35 mouse cellular contexts compared by ENCODE assay signal in genomic region chr16:35113496-35113895, GRCm38 (mm10). TPM values are rescaled to one million over a fixed set of nuclear protein-coding genes. Genes with fewer than 3 reads are reported as not detected.
"Had no signal": no experiment of that assay in that cellular context is flagged by ENCODE, and none has a peak within 500 bp of the region (broad histone marks: within the 10 kb centered on the region; RNA-seq: fewer than 3 reads in every experiment).

No protein-coding gene starts in this region.

- H3K4me2 ChIP-seq: heart, embryonic 11.5 days; heart, embryonic 12.5 days; heart, embryonic 13.5 days; heart, embryonic 15.5 days; hindbrain, embryonic 12.5 days; hindbrain, embryonic 13.5 days; hindbrain, embryonic 14.5 days; hindbrain, embryonic 15.5 days; intestine, embryonic 15.5 days; kidney, embryonic 15.5 days had no signal

- H3K4me3 ChIP-seq: heart, embryonic 10.5 days; heart, embryonic 12.5 days; heart, embryonic 13.5 days; heart, embryonic 15.5 days; hindbrain, embryonic 10.5 days; hindbrain, embryonic 12.5 days; hindbrain, embryonic 13.5 days; hindbrain, embryonic 15.5 days; intestine, embryonic 15.5 days; kidney, embryonic 15.5 days; layer of hippocampus, adult 2 months had no signal

- ATAC-seq: hindbrain, embryonic 16.5 days; hindbrain, postnatal 0 days; inflammation-experienced regulatory T-cells, adult 6 months; intestine, embryonic 15.5 days; intestine, embryonic 16.5 days; intestine, postnatal 0 days had no signal

- DNase-seq: heart, postnatal 10 days; heart, postnatal 14 days; heart, postnatal 36 days; kidney, adult 11 months; kidney, adult 18-20 months; kidney, adult 2 months; kidney, adult 8-10 months; kidney, adult 9 months; kidney, postnatal 10 days; kidney, postnatal 14 days; kidney, postnatal 25 days; kidney, postnatal 36 days; kidney, postnatal 4 days; layer of hippocampus, adult 9-11 months; layer of hippocampus, postnatal 36 days had no signal

- H3K9ac ChIP-seq: heart, embryonic 12.5 days; heart, embryonic 13.5 days; heart, embryonic 15.5 days; hindbrain, embryonic 12.5 days; hindbrain, embryonic 13.5 days; hindbrain, embryonic 14.5 days; hindbrain, embryonic 15.5 days; intestine, embryonic 15.5 days; kidney, embryonic 15.5 days had no signal

- H3K27me3 ChIP-seq: heart, embryonic 12.5 days; heart, embryonic 13.5 days; heart, embryonic 15.5 days; hindbrain, embryonic 12.5 days; hindbrain, embryonic 13.5 days; hindbrain, embryonic 15.5 days; intestine, embryonic 15.5 days; kidney, embryonic 15.5 days had no signal

- H3K27ac ChIP-seq: heart, embryonic 13.5 days; heart, embryonic 15.5 days; hindbrain, embryonic 10.5 days; hindbrain, embryonic 12.5 days; hindbrain, embryonic 13.5 days; hindbrain, embryonic 14.5 days; hindbrain, embryonic 15.5 days; hindbrain, postnatal 0 days; intestine, embryonic 15.5 days; kidney, embryonic 15.5 days; kidney, postnatal 0 days; layer of hippocampus, adult 2 months had no signal

- H3K9me3 ChIP-seq: heart, embryonic 10.5 days; heart, embryonic 12.5 days; heart, embryonic 13.5 days; heart, embryonic 15.5 days; hindbrain, embryonic 10.5 days; hindbrain, embryonic 12.5 days; hindbrain, embryonic 13.5 days; hindbrain, embryonic 15.5 days; intestine, embryonic 15.5 days; kidney, embryonic 15.5 days had no signal

- H3K36me3 ChIP-seq: heart, embryonic 10.5 days; heart, embryonic 12.5 days; heart, embryonic 13.5 days; heart, embryonic 15.5 days; hindbrain, embryonic 10.5 days; hindbrain, embryonic 12.5 days; hindbrain, embryonic 15.5 days; intestine, embryonic 15.5 days had no signal

RNA-seq across cellular contexts. Expression of gene Adcy5, which starts 41.2 kb away (rescaled TPM):
- total RNA-seq: hematopoietic stem cell, adult 5-6 weeks had no signal
